Mouse (Mus musculus) stomach, embryonic 15.5 days (tissue): Measurements from ENCODE around the gene Pnpla8. TPM values are rescaled to one million over a fixed set of nuclear protein-coding genes. Genes with fewer than 3 reads are reported as not detected.

Source experiments
- microRNA-seq: library from miRNA; unstranded; fragments of <30 nt; microRNA quantifications from one replicate; pipeline ENCODE4, GENCODE M21; 2016
- polyA plus RNA-seq: library from polyadenylated mRNA; unstranded; fragments of >200 nt; fragmentation: Nextera tagmentation; extraction: Ambion mirVana; gene quantifications from 2 replicates; pipeline ENCODE4 v1.2.1, GENCODE M21; 2015

The Pnpla8 gene
- polyA plus RNA-seq, 1 experiment from 2014 or later, result 52.8 TPM

Small RNAs within 50 kb of the gene (microRNA-seq; reads per million reads assigned to microRNA genes)
- gene Mir5627, result not detected

Other genes with a start within 250 kb of the Pnpla8 start
- 23.4 and 26.2 TPM in 2 replicates for gene Dnajb9, start 11.0 kb upstream of the Pnpla8 start, polyA plus RNA-seq
- gene Nrcam, start 107.5 kb downstream of the Pnpla8 start, polyA plus RNA-seq, result 5.0 and 5.2 TPM in 2 replicates